Mouse (Mus musculus) embryonic facial prominence, embryonic 13.5 days (tissue): ENCODE measurements at regions not wholly inside any gene's neighbourhood (a gene's known extent, or its start where the extent isn't known, plus 50 kb on each side); places are given as distances from the start of the nearest gene placed in this dataset.

ENCODE experiments used
- ATAC-seq: fragments of 200-750 bp; cut with Nextera tagmentation; 2 replicates; pipeline ENCODE4 v1.8.0; 2017; ENCODE audit warnings: low read depth; ENCODE audit not compliant: insufficient number of reproducible peaks, insufficient read depth, low FRiP score, low TSS enrichment
- H3K27ac ChIP-seq: fragments of 300-500 bp; sonication (generic); 2 replicates; pipeline ENCODE4 v1.5.1; 2015; ENCODE audit warnings: moderate library complexity, mild to moderate bottlenecking, inconsistent platforms
- H3K27me3 ChIP-seq: fragments of 300-500 bp; sonication (generic); 2 replicates; pipeline ENCODE4 v1.6.1; 2015; ENCODE audit warnings: mild to moderate bottlenecking, inconsistent platforms
- H3K36me3 ChIP-seq: fragments of 300-500 bp; sonication (generic); 2 replicates; pipeline ENCODE4 v1.6.1; 2015; ENCODE audit warnings: mild to moderate bottlenecking, inconsistent platforms
- H3K4me1 ChIP-seq: fragments of 300-500 bp; sonication (generic); 2 replicates; pipeline ENCODE4 v1.6.1; 2015; ENCODE audit warnings: inconsistent platforms
- H3K4me2 ChIP-seq: fragments of 300-500 bp; sonication (generic); 2 replicates; pipeline ENCODE4 v1.6.1; 2015; ENCODE audit warnings: moderate library complexity, mild to moderate bottlenecking, inconsistent platforms
- H3K4me3 ChIP-seq: fragments of 300-500 bp; sonication (generic); 2 replicates; pipeline ENCODE4 v1.5.1; 2015; ENCODE audit warnings: mild to moderate bottlenecking, inconsistent platforms
- H3K9ac ChIP-seq: fragments of 300-500 bp; sonication (generic); 2 replicates; pipeline ENCODE4 v1.6.1; 2015; ENCODE audit warnings: mild to moderate bottlenecking, inconsistent platforms
- H3K9me3 ChIP-seq: fragments of 300-500 bp; sonication (generic); 2 replicates; pipeline ENCODE4 v1.6.1; 2016; ENCODE audit warnings: inconsistent platforms
- WGBS: fragments of 180-500 bp; shearing (Covaris S2); methylation state at CpG from one replicate; pipeline ENCODE4 v1.1.7; 2015; ENCODE audit warnings: mixed read lengths; 5-methylcytosine and 5-hydroxymethylcytosine counted together

DNA sequence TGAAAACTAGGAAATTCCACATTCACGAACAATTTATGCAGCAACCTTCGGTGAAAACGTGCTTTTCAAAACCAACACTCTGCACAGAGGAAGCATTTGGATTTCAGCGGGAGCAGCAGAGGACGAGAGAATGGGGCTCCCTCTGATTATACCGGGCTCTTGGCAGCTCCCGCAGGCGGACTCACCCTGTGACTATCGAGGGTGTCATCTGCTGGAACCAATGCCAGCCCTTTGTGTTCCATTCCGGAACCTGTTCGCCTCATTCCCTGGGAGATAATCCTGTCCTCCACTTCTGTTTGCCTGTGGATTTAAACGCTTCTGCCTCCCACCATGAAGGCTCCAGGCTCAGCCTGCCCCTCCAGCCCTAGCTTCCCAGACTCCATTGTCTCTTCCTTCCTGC is 77.1 kb downstream of the Utp18 start:
- 0 out of 2 replicates have a peak, but pooled peaks cover 3% of the 10 kb centered on the region for H3K27me3 ChIP-seq
- H3K4me3 ChIP-seq: no peak overlapping the region
- 81% methylated on average over 12 of the region's 12 CpGs for WGBS
- no peak overlapping the region for H3K9ac ChIP-seq
- no peaks in the 10 kb centered on the region for H3K4me1 ChIP-seq
- no peaks in the 10 kb centered on the region for H3K9me3 ChIP-seq
- ATAC-seq: no peak
- H3K27ac ChIP-seq: no peak overlapping the region
- no peak overlapping the region for H3K4me2 ChIP-seq
- H3K36me3 ChIP-seq: no peaks in the 10 kb centered on the region

DNA sequence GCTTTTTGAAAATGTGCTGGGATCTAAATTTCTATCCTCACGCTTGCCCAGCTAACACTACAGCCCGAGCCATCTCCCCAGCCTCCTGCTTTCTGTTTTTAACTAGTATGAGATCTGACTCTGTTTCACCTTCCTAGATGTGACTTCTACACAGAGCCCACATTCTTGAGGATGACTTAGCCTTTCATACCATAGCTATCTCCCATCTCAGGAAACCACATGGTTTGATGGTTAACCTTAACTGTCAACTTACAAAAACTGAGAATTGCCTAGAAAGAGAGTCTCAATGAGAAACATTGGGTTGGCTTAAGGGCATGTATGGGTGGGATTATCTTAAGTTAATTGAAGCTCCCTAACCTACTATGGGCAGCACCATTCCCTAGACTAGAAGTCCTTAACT is 78.4 kb downstream of the Utp18 start:
- Histone ChIP-seq H3K9ac (no peak overlapping the region), H3K4me2 (no peak overlapping the region), H3K4me3 (no peak overlapping the region), H3K36me3 (no peaks in the 10 kb centered on the region), H3K27ac (no peak overlapping the region), H3K9me3 (no peaks in the 10 kb centered on the region), H3K27me3 (no peaks in the 10 kb centered on the region), H3K4me1 (no peaks in the 10 kb centered on the region)
- WGBS: 90% methylated on average over 2 of the region's 2 CpGs
- ATAC-seq: no peak

DNA sequence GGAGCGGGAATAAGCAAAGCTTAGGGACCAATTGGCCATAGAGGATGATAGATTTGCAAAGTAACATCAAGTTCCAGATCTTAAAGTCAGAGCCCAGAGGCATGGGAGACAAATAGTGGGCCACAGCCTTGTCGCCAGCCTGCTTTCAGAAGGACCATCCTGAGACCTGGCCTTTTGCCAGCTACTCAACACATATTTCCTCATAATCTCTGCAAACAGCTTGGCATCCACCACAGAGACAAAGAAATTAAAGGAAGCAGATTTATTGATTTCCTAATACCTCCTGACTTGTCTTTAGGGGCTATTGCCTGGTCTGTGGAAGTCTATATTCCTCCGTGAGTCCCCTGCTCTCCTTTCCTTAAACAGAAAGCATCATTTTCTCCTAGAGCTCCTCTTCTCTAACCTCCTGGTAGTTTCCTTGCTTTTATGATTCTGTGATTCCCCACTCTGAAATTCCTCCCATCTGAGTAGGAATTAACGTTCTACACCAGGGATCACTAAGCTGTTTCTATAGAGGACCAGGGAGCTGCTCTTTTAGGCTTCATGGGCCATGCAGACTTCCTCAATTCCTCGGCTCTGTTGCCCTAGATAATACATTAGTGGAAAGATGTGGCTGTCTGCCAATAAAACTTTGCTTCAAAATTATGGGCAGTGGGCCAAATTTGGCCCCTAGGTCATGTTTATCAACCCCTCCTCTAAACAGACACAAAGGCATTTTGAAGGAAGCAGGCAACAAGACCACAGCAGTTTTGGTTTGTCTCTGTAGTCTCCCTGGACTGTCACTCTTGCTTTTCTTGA is 114.2 kb downstream of the Utp18 start:
- H3K9ac ChIP-seq: no peak overlapping the region

DNA sequence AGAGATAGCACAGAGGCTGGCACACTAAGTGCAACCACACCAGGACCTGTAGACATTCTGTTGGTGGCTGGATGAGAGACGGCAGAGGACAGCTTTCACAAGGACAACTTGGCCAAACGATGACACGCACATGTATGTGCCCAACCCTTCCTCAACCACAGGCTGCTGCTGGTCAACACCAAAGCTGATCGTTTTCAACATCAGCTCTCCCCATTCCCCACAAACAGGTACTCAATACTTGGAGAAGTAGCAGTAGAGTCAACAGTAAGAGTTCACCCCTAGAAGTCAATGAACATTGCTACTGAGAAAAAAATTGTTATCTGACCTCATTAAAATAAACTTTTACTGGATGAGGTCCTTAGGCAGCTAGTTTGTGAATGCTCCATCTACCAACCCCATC is 119.6 kb downstream of the Utp18 start:
- H3K4me1 ChIP-seq: peaks cover 9% of the 10 kb centered on the region; the same call in 1 of the 2 replicates
- no peaks in the 10 kb centered on the region; the same call in 1 of the 2 replicates for H3K27me3 ChIP-seq
- WGBS: 94% methylated on average over 4 of the region's 4 CpGs

More for the DNA sequence above, 114.2 kb downstream of the Utp18 start:
- no peak for ATAC-seq
- Histone ChIP-seq H3K36me3 (no peaks in the 10 kb centered on the region), H3K4me1 (no peaks in the 10 kb centered on the region), H3K27ac (no peak overlapping the region), H3K27me3 (no peaks in the 10 kb centered on the region; the same call in 1 of the 2 replicates), H3K9me3 (peaks cover 5% of the 10 kb centered on the region; the same call in 1 of the 2 replicates), H3K4me3 (no peak overlapping the region), H3K4me2 (no peak overlapping the region)
- 75% methylated on average over 5 of the region's 5 CpGs for WGBS

DNA sequence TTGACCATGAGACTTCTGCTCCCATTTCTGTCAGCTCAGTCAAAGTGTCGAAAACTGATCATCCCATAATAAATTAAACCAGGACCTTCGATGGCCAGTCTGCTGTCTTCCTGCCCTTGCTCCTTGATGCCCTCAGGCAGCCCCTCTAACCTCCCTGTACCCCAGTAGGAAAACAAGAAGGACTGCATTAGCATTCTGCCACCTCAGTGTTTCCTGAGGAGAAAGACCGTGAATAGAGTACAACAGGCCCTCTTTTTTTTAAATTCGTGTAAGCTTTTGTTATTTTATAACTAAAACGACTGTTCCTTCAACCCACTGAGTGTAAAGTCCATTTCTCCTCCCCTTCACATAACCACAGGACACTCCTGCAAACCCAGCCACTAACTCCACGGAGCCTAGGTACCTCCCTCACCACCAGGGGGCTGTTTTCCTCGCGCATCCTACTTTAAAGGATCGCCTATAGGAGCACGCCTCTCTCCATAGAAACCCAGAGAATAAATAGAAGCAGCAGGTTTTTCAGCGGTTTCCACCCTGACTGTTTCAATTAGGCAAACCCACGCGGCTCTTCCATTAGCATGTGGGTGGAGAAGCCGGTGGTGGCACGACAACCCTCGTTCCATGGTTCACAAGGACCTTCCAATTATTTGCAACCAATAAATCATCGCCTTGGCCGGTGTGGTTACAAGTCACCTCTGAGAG is 122.6 kb downstream of the Utp18 start:
- ATAC-seq: 0 out of 2 replicates have a peak, but pooled peaks have one; percentile 32
- Histone ChIP-seq H3K27me3 (no peaks in the 10 kb centered on the region), H3K4me2 (peak overlapping the region; percentile 50), H3K9ac (no peak overlapping the region), H3K27ac (no peak overlapping the region), H3K36me3 (no peaks in the 10 kb centered on the region), H3K9me3 (peaks cover 5% of the 10 kb centered on the region; the same call in 1 of the 2 replicates), H3K4me1 (peaks cover 9% of the 10 kb centered on the region; the same call in 1 of the 2 replicates), H3K4me3 (no peak overlapping the region)
- 16% methylated on average over 18 of the region's 18 CpGs for WGBS

More for the DNA sequence above, 119.6 kb downstream of the Utp18 start:
- Histone ChIP-seq H3K4me3 (no peak overlapping the region), H3K27ac (no peak overlapping the region), H3K9me3 (peaks cover 5% of the 10 kb centered on the region; the same call in 1 of the 2 replicates), H3K36me3 (no peaks in the 10 kb centered on the region), H3K4me2 (no peak overlapping the region), H3K9ac (no peak overlapping the region)
- no peak for ATAC-seq

DNA sequence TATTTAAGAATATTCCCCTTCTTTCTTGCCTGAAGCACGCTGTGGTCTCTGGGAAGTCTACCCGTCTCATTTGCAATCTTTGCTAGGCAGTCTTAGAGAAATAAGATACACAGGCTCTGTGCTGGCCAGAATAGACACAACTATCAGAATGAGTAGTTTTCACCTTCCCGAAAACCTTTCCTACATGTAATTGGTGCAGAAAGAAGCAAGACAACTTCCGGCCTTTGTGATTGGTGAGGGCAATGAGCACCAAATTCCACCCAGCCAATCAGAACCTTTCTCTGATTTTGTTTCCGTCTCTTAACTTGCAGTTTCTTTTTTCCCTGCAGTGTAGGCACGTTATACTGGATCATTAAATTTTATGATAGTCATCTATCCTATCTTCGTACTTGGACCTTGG is 127.7 kb downstream of the Utp18 start:
- Histone ChIP-seq H3K27me3 (no peaks in the 10 kb centered on the region), H3K4me3 (no peak overlapping the region), H3K36me3 (no peaks in the 10 kb centered on the region), H3K9ac (no peak overlapping the region), H3K4me1 (peaks cover under 1% of the 10 kb centered on the region; the same call in 1 of the 2 replicates), H3K9me3 (no peaks in the 10 kb centered on the region), H3K27ac (no peak overlapping the region), H3K4me2 (no peak overlapping the region)
- no peak for ATAC-seq
- WGBS: 87% methylated on average over 7 of the region's 7 CpGs

DNA sequence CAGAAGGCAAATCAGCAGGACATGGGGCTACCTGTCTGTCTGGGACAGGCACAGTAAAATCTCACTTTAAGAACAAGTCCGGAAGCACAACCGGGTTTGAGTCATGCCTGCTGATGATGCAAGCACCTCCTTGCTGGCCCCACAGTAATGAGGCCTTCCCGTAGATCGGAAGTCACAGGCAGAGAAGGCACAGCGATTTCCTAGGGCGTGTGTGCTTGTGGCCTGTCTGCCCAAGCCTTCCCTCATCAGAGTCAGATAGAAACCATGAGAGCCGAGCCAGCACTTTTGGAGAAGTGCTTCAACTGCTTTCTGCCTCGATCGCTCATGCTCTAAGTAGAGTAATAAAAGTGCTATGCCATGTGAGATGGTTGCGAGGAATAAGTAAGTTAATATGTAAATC is 148.9 kb downstream of the Utp18 start:
- H3K27ac ChIP-seq: no peak overlapping the region
- no peaks in the 10 kb centered on the region for H3K27me3 ChIP-seq
- ATAC-seq: no peak
- H3K9me3 ChIP-seq: no peaks in the 10 kb centered on the region
- no peak overlapping the region for H3K9ac ChIP-seq
- H3K4me3 ChIP-seq: no peak overlapping the region
- no peaks in the 10 kb centered on the region for H3K36me3 ChIP-seq
- 89% methylated on average over 10 of the region's 10 CpGs for WGBS
- no peak overlapping the region for H3K4me2 ChIP-seq
- H3K4me1 ChIP-seq: no peaks in the 10 kb centered on the region

DNA sequence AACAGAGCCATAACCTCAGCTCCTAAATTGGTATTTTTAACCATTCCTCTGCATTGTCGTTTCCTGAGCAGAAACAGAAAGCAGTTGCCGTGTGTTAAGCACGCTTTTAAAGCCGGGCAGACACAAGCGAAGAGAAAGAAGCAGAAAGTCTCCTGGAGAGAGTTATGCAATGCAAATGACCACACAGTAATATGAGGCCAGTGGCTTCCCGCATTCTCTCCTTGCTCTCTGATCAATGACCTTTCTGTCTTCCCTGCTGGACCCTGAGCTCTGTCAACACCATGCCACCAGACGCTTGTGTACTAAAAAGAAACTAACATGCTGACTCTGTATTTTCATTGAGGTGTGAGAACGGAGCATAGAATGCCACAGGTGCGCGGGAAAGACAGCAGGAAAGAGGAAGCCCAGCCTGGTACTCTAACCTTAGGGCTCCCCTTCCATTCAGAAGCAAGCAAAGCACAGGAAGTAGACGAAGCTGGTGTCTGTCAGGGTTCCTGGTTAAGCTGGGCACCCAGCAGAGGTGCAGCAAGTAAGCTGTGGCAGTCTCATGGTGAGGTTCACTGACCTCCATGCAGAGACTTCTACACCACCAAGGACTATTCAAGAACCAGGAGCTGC is 151.9 kb downstream of the Utp18 start:
- Histone ChIP-seq H3K36me3 (no peaks in the 10 kb centered on the region), H3K27me3 (no peaks in the 10 kb centered on the region), H3K9ac (no peak overlapping the region), H3K9me3 (no peaks in the 10 kb centered on the region), H3K27ac (no peak overlapping the region), H3K4me3 (no peak overlapping the region), H3K4me2 (no peak overlapping the region), H3K4me1 (no peaks in the 10 kb centered on the region)
- 63% methylated on average over 11 of the region's 11 CpGs for WGBS
- no peak for ATAC-seq

DNA sequence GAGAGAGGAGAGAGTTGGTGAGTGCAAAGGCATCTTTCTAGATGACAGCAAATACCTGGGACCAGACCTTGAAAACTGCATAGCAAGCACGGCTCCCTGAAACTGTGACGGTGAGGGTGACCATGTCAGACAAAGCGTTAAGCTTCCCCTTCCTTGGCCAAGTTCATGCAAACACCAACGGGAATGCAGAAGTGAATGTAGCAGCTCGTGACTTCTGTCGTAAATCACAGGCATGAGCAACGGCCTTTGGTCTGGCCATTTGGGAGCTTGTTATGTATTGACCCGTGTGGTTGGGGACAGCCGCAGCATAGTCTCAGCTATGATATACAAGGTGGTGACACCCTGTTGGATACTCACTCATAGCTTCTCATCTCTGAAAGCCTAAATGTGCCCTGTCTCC is 156.4 kb downstream of the Utp18 start:
- Histone ChIP-seq H3K4me1 (no peaks in the 10 kb centered on the region), H3K27ac (no peak overlapping the region), H3K36me3 (no peaks in the 10 kb centered on the region), H3K4me3 (no peak overlapping the region), H3K9me3 (no peaks in the 10 kb centered on the region), H3K9ac (no peak overlapping the region), H3K4me2 (no peak overlapping the region), H3K27me3 (no peaks in the 10 kb centered on the region)
- ATAC-seq: no peak
- WGBS: 90% methylated on average over 9 of the region's 9 CpGs

DNA sequence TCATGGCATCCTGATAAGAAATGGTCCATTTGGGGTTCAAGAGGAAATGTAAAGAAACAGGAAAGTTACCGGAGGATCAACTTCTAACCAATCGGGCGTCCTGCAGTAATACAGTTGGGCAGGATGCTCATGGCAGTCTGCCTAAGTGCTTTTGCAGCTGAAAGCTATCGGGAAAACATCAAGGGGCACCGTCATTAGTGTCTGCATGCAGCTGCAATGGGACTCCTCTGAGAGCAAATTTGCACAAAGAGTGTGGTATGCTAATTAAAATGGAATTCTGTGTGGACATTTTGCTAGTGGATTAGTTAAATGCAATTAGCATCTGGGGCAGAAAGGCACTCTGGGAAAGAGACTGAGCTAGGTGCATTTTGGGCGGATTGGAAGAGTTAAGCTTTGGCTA is 160.3 kb downstream of the Utp18 start:
- Histone ChIP-seq H3K27me3 (no peaks in the 10 kb centered on the region), H3K36me3 (no peaks in the 10 kb centered on the region), H3K4me1 (0 out of 2 replicates have a peak, but pooled peaks cover 2% of the 10 kb centered on the region), H3K4me3 (no peak overlapping the region), H3K4me2 (no peak overlapping the region), H3K9me3 (no peaks in the 10 kb centered on the region), H3K9ac (no peak overlapping the region), H3K27ac (no peak overlapping the region)
- WGBS: 67% methylated on average over 6 of the region's 6 CpGs
- ATAC-seq: no peak

DNA sequence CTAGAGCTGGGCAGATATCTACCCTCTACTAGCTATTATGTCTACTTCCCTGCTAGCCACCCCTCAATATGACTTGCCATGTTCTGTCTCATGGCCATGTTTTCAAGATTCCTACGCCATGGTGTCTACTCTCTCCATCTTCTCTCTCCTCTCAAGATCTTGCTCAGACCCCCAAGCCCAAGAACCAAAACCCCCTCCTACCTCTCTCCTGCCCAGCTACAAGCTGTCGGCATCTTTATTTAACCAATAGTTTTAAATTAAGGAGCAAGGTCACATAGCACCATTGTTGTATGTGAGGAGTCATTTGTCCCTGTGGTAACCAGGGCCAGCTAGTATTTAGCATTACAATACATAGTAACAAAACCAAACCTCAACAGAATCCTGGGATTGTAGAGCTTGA is 166.4 kb downstream of the Utp18 start:
- Histone ChIP-seq H3K4me2 (no peak overlapping the region), H3K9ac (no peak overlapping the region), H3K4me3 (no peak overlapping the region), H3K27me3 (no peaks in the 10 kb centered on the region), H3K36me3 (no peaks in the 10 kb centered on the region), H3K4me1 (0 out of 2 replicates have a peak, but pooled peaks cover 2% of the 10 kb centered on the region), H3K9me3 (no peaks in the 10 kb centered on the region), H3K27ac (no peak overlapping the region)
- 88% methylated on average over 2 of the region's 2 CpGs for WGBS
- ATAC-seq: no peak
